Mouse (Mus musculus) lung, adult 2 months (tissue): ENCODE measurements around the gene Gabpb2.

Experiments
- CTCF ChIP-seq: fragments of 200-500 bp; IDR thresholded peaks from 2 replicates; pipeline ENCODE4 v1.5.1; 2011; ENCODE audit warnings: mild to moderate bottlenecking, low read length, control low read depth; ENCODE audit not compliant: insufficient read depth
- POLR2A ChIP-seq: fragments of 200-500 bp; IDR thresholded peaks from 2 replicates; pipeline ENCODE4 v1.6.1; 2011; ENCODE audit warnings: low read depth, mild to moderate bottlenecking, control low read depth, low read length, borderline replicate concordance; ENCODE audit errors: extremely low read depth

DNA sequence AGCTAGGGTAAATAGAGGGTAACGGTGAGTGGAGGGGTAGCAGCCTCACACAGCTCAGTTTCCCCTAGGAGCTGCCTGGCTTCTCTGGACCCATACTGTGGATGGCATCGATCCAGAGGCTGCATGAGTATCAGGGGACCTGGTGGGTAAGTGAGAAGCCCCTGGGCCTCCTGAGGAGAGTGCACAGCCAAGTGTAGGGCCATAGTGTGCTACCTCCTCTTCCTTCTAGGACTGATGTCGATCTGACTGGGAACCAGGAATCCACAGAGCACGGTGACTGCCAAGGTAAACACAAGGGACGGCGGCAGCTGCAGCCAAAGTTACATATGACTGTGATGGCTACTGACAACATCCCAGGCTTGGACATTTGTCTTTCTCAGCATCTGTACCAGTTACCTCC, 46.6 kb downstream of the Gabpb2 start:
- TF ChIP-seq POLR2A (no peak), CTCF (no peak)
